Mouse (Mus musculus) forebrain, embryonic 12.5 days (tissue): ENCODE data around the gene Olfr802. TPM values are rescaled to one million over a fixed set of nuclear protein-coding genes. Genes with fewer than 3 reads are reported as not detected.

Experiments
- ATAC-seq: fragments of 200-750 bp; cut with Nextera tagmentation; 2 replicates; pipeline ENCODE4 v1.8.0; 2017; ENCODE audit warnings: moderate TSS enrichment; ENCODE audit not compliant: low FRiP score
- H3K27ac ChIP-seq: fragments of 300-500 bp; sonication (generic); 2 replicates; pipeline ENCODE4 v1.5.1; 2016; ENCODE audit warnings: mild to moderate bottlenecking
- H3K27me3 ChIP-seq: fragments of 300-500 bp; sonication (generic); 2 replicates; pipeline ENCODE4 v1.6.1; 2016; ENCODE audit warnings: mild to moderate bottlenecking
- H3K36me3 ChIP-seq: fragments of 300-500 bp; sonication (generic); replicated peaks from 2 replicates; pipeline ENCODE4 v1.6.1; 2016; ENCODE audit warnings: mild to moderate bottlenecking
- H3K4me1 ChIP-seq: fragments of 300-500 bp; sonication (generic); 2 replicates; pipeline ENCODE4 v1.6.1; 2016
- H3K4me2 ChIP-seq: fragments of 300-500 bp; sonication (generic); 2 replicates; pipeline ENCODE4 v1.6.1; 2016; ENCODE audit warnings: mild to moderate bottlenecking, moderate library complexity
- H3K4me3 ChIP-seq: fragments of 300-500 bp; sonication (generic); replicated peaks from 2 replicates; pipeline ENCODE4 v1.5.1; 2016; ENCODE audit warnings: mild to moderate bottlenecking
- H3K9ac ChIP-seq: fragments of 300-500 bp; sonication (generic); 2 replicates; pipeline ENCODE4 v1.6.1; 2016; ENCODE audit warnings: mild to moderate bottlenecking
- H3K9me3 ChIP-seq: fragments of 300-500 bp; sonication (generic); 2 replicates; pipeline ENCODE4 v1.6.1; 2016
- WGBS: fragments of 180-500 bp; shearing (Covaris S2); methylation state at CpG from one replicate; pipeline ENCODE4 v1.1.7; 2016; 5-methylcytosine and 5-hydroxymethylcytosine counted together
- microRNA-seq: library from miRNA; unstranded; fragments of <30 nt; microRNA quantifications from one replicate; pipeline ENCODE4, GENCODE M21; 2017
- polyA plus RNA-seq: library from polyadenylated mRNA; unstranded; fragments of >200 nt; fragmentation: Nextera tagmentation; extraction: Ambion mirVana; gene quantifications from 2 replicates; pipeline ENCODE4 v1.2.1, GENCODE M21; 2016

The Olfr802 gene
- 0.04 TPM in 1 of 2 replicates, not detected in the other for polyA plus RNA-seq

DNA sequence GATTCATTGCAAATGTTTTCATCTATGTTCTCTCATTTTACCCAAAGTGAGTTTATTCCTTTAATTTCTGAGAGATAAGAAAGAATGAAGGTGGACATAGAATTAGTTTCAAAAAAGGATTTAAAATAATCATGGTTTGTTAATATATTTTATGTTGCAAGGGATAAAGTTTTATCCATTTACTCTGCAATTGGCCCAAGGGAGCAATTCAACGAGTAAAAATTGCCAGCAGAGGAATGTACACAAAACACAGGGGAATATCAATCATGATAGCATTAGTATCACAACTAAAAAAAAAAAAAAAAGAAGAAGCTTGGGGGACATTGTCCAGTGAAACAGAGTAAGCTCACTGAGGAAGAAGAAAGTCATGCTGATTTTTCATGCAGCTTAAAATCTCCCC, at the start of gene Olfr802:
Olfr802 (minus strand) TSS at position 101 of the 400 bp plus-strand sequence.
- no peaks in the 10 kb centered on the region for H3K4me1 ChIP-seq
- ATAC-seq, result no peak
- H3K4me3 ChIP-seq, result no peak within 1 kb of the TSS
- 69% methylated on average over 1 of the region's 1 CpGs for WGBS
- no peak within 1 kb of the TSS for H3K27ac ChIP-seq
- no peaks in the 10 kb centered on the region for H3K9me3 ChIP-seq
- H3K27me3 ChIP-seq, result no peaks in the 10 kb centered on the region
- no peak within 1 kb of the TSS for H3K4me2 ChIP-seq
- H3K9ac ChIP-seq, result no peak within 1 kb of the TSS
- H3K36me3 ChIP-seq, result no peaks in the 10 kb centered on the region

- no peak for ATAC-seq
- 92% methylated on average over 2 of the region's 2 CpGs for WGBS
- H3K36me3 ChIP-seq, result no peaks in the 10 kb centered on the region
Measured at GRCm38 (mm10) chr10:129729275-129729674, 41.3 kb upstream of the Olfr802 start, which contains the start of gene Olfr805. Gene Olfr805 (minus strand): TSS chr10:129729375.

GRCm38 (mm10) chr10:129702910-129703309, 14.9 kb upstream of the Olfr802 start, which contains the start of gene Olfr804:
Gene Olfr804 (plus strand): TSS chr10:129703210.
- Histone ChIP-seq H3K36me3 (no peaks in the 10 kb centered on the region), H3K4me2 (no peak within 1 kb of the TSS), H3K4me1 (no peaks in the 10 kb centered on the region), H3K4me3 (no peak within 1 kb of the TSS), H3K27me3 (no peaks in the 10 kb centered on the region), H3K9me3 (no peaks in the 10 kb centered on the region), H3K27ac (no peak within 1 kb of the TSS), H3K9ac (no peak within 1 kb of the TSS)
- ATAC-seq, result no peak

More at GRCm38 (mm10) chr10:129729275-129729674, 41.3 kb upstream of the Olfr802 start, which contains the start of gene Olfr805:
- H3K4me3 ChIP-seq, result no peak within 1 kb of the TSS
- H3K27me3 ChIP-seq, result no peaks in the 10 kb centered on the region
- no peak within 1 kb of the TSS for H3K27ac ChIP-seq
- H3K9ac ChIP-seq, result no peak within 1 kb of the TSS
- H3K9me3 ChIP-seq, result no peaks in the 10 kb centered on the region
- no peak within 1 kb of the TSS for H3K4me2 ChIP-seq
- no peaks in the 10 kb centered on the region for H3K4me1 ChIP-seq

DNA sequence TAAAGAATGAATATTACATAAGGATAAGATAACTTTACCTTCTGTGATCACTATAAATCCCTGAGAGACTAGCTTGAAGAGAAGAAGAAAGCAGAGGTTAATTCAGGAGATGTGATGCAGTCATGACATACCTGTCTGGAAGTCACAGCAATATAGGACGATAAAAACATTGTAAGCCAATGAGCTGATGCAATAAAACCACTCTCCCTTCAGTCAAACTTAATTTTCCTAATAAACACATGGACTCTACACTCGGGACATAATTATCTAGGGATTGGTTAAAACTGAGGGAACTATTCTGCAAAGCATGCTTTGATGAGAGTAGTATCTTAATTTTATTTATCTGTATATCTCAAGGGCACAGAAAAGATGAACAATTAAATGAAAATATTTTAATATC, 6.2 kb upstream of the Olfr802 start, which contains the start of gene Olfr803:
Olfr803 (minus strand) TSS at position 101 of the 400 bp plus-strand sequence.
- no peak within 1 kb of the TSS for H3K4me2 ChIP-seq
- no peak within 1 kb of the TSS for H3K27ac ChIP-seq
- H3K4me3 ChIP-seq, result no peak within 1 kb of the TSS
- H3K36me3 ChIP-seq, result no peaks in the 10 kb centered on the region
- no peak for ATAC-seq
- H3K4me1 ChIP-seq, result no peaks in the 10 kb centered on the region
- WGBS, result 89% methylated on average over 2 of the region's 2 CpGs
- no peaks in the 10 kb centered on the region for H3K9me3 ChIP-seq
- no peaks in the 10 kb centered on the region for H3K27me3 ChIP-seq
- no peak within 1 kb of the TSS for H3K9ac ChIP-seq

DNA sequence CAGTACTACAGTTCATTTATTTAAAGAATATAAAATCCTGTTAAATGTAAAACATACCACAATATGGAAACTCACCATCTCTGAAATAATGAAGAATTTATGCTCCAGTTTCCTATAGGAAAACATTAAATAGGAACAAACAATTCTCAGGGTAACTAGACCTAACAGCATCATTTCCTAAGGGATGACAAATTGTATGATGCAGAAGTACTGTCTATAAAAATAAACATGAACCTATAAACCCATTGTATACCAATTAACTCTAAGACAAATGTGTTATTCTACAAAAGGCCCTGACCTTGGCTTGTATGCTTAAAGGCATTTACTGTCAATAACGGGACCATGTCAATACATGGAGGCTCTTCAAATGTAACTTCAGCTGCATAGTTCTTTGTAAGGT, 14.2 kb downstream of the Olfr802 start, which contains the start of gene Olfr801:
Olfr801 (minus strand) TSS at position 101 of the 400 bp plus-strand sequence.
- WGBS, result 74% methylated on average over 1 of the region's 1 CpGs
- no peak within 1 kb of the TSS for H3K4me2 ChIP-seq
- no peaks in the 10 kb centered on the region for H3K36me3 ChIP-seq
- no peak for ATAC-seq
- no peaks in the 10 kb centered on the region for H3K4me1 ChIP-seq
- no peak within 1 kb of the TSS for H3K4me3 ChIP-seq
- no peaks in the 10 kb centered on the region for H3K27me3 ChIP-seq
- no peaks in the 10 kb centered on the region for H3K9me3 ChIP-seq
- H3K27ac ChIP-seq, result no peak within 1 kb of the TSS
- H3K9ac ChIP-seq, result no peak within 1 kb of the TSS

GRCm38 (mm10) chr10:129657394-129657793, 30.6 kb downstream of the Olfr802 start, which contains the start of gene Olfr800:
Gene Olfr800 (plus strand): TSS chr10:129657694.
- no peak within 1 kb of the TSS for H3K4me3 ChIP-seq
- no peak within 1 kb of the TSS for H3K9ac ChIP-seq
- no peaks in the 10 kb centered on the region for H3K9me3 ChIP-seq
- no peaks in the 10 kb centered on the region for H3K36me3 ChIP-seq
- no peak within 1 kb of the TSS for H3K27ac ChIP-seq
- H3K4me2 ChIP-seq, result no peak within 1 kb of the TSS
- no peak for ATAC-seq
- no peaks in the 10 kb centered on the region for H3K4me1 ChIP-seq
- H3K27me3 ChIP-seq, result no peaks in the 10 kb centered on the region

DNA sequence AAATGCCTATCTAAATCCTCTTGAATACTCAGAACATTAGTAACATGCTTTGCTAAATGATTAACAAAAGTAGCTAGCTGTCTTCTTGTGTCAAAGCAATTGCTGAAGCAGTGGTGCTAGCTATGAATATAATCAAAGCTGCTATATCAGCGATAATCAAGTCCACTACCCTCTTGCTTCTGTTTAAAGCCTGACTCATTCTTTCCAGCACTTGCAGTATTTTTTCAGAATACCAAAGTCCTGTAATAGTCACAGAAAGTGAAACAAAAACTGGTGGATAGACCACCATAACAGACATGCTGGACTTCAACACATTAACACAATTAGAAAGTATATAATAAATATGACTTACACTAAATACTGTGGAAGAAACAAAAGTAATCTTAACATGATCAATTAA, 36.2 kb downstream of the Olfr802 start:
- no peak overlapping the region for H3K4me2 ChIP-seq
- H3K27me3 ChIP-seq, result no peaks in the 10 kb centered on the region
- no peak overlapping the region for H3K4me3 ChIP-seq
- no peaks in the 10 kb centered on the region for H3K36me3 ChIP-seq
- 86% methylated on average over 1 of the region's 1 CpGs for WGBS
- H3K9me3 ChIP-seq, result no peaks in the 10 kb centered on the region
- no peak overlapping the region for H3K9ac ChIP-seq
- H3K27ac ChIP-seq, result no peak overlapping the region
- no peak for ATAC-seq
- H3K4me1 ChIP-seq, result no peaks in the 10 kb centered on the region

- no peaks in the 10 kb centered on the region for H3K4me1 ChIP-seq
- WGBS, result 51% methylated on average over 1 of the region's 1 CpGs
- no peak within 1 kb of the TSS for H3K27ac ChIP-seq
- no peak within 1 kb of the TSS for H3K9ac ChIP-seq
- no peak for ATAC-seq
- no peaks in the 10 kb centered on the region for H3K9me3 ChIP-seq
- H3K36me3 ChIP-seq, result no peaks in the 10 kb centered on the region
- no peaks in the 10 kb centered on the region for H3K27me3 ChIP-seq
- no peak within 1 kb of the TSS for H3K4me2 ChIP-seq
- H3K4me3 ChIP-seq, result no peak within 1 kb of the TSS
Measured at GRCm38 (mm10) chr10:129637184-129637583, 50.8 kb downstream of the Olfr802 start, which contains the start of gene Olfr799. Gene Olfr799 (plus strand): TSS chr10:129637484.

DNA sequence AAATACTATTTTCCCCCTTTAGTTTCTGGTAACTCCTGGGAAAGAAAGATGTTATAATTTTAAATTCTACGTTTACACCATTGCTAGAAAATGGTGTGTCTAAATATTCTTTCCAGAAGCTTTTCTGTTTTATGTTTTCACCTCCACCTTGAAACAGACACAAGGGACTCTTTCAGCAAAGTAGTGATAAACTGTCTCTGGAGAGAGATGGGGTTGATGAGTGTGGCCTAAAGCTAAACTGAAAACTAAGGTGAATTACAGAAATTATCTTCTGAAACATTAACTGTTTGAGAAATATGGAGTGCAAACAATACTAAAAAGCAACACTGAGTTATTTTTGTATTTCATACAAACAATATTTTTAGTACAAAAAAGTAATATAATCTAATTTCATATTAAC, 60.1 kb downstream of the Olfr802 start, which contains the start of gene Olfr798:
Olfr798 (minus strand) TSS at position 101 of the 400 bp plus-strand sequence.
- no peaks in the 10 kb centered on the region for H3K36me3 ChIP-seq
- H3K9me3 ChIP-seq, result no peaks in the 10 kb centered on the region
- no peak within 1 kb of the TSS for H3K27ac ChIP-seq
- H3K4me2 ChIP-seq, result no peak within 1 kb of the TSS
- no peak for ATAC-seq
- WGBS, result 81% methylated on average over 1 of the region's 1 CpGs
- no peak within 1 kb of the TSS for H3K4me3 ChIP-seq
- H3K4me1 ChIP-seq, result no peaks in the 10 kb centered on the region
- H3K9ac ChIP-seq, result no peak within 1 kb of the TSS
- H3K27me3 ChIP-seq, result no peaks in the 10 kb centered on the region

Small RNA genes lying within 50 kb of the gene (microRNA-seq; reads per million reads assigned to microRNA genes)
- gene Gm24485, result not detected

Other genes with a start within 250 kb of the Olfr802 start
- gene Olfr787, start 226.3 kb downstream of the Olfr802 start, polyA plus RNA-seq, result not detected in 2 replicates
- not detected in 2 replicates for gene Olfr788, start 217.2 kb downstream of the Olfr802 start, polyA plus RNA-seq
- gene Olfr789, start 203.4 kb downstream of the Olfr802 start, polyA plus RNA-seq, result not detected in 2 replicates
- not detected in 2 replicates for gene Olfr790, start 189.7 kb downstream of the Olfr802 start, polyA plus RNA-seq
- gene Olfr791, start 166.4 kb downstream of the Olfr802 start, polyA plus RNA-seq, result not detected in 2 replicates
- not detected in 2 replicates for gene Olfr792, start 149.0 kb downstream of the Olfr802 start, polyA plus RNA-seq
- gene Olfr794, start 120.5 kb downstream of the Olfr802 start, polyA plus RNA-seq, result not detected in 2 replicates
- gene Olfr796, start 75.6 kb downstream of the Olfr802 start, polyA plus RNA-seq, result not detected in 2 replicates
- not detected in 2 replicates for gene Olfr798, start 60.2 kb downstream of the Olfr802 start, polyA plus RNA-seq
- not detected in 2 replicates for gene Olfr799, start 50.7 kb downstream of the Olfr802 start, polyA plus RNA-seq
- gene Olfr800, start 30.5 kb downstream of the Olfr802 start, polyA plus RNA-seq, result not detected in 2 replicates
- not detected in 2 replicates for gene Olfr801, start 14.3 kb downstream of the Olfr802 start, polyA plus RNA-seq
- not detected in 2 replicates for gene Olfr803, start 6.1 kb upstream of the Olfr802 start, polyA plus RNA-seq
- not detected in 2 replicates for gene Olfr804, start 15.0 kb upstream of the Olfr802 start, polyA plus RNA-seq
- not detected in 2 replicates for gene Olfr805, start 41.2 kb upstream of the Olfr802 start, polyA plus RNA-seq
- gene Olfr806, start 53.8 kb upstream of the Olfr802 start, polyA plus RNA-seq, result not detected in 2 replicates
- not detected in 2 replicates for gene Olfr807, start 69.6 kb upstream of the Olfr802 start, polyA plus RNA-seq
- gene Olfr808, start 77.3 kb upstream of the Olfr802 start, polyA plus RNA-seq, result 0.06 TPM in 1 of 2 replicates, not detected in the other
- not detected in 2 replicates for gene Olfr809, start 86.5 kb upstream of the Olfr802 start, polyA plus RNA-seq
- not detected in 2 replicates for gene Olfr810, start 106.7 kb upstream of the Olfr802 start, polyA plus RNA-seq
- gene Olfr811, start 116.2 kb upstream of the Olfr802 start, polyA plus RNA-seq, result not detected in 2 replicates
- not detected in 2 replicates for gene Olfr812, start 157.9 kb upstream of the Olfr802 start, polyA plus RNA-seq
- not detected in 2 replicates for gene Olfr813, start 167.2 kb upstream of the Olfr802 start, polyA plus RNA-seq
- gene Olfr814, start 191.7 kb upstream of the Olfr802 start, polyA plus RNA-seq, result not detected in 2 replicates
- not detected in 2 replicates for gene Olfr815, start 217.7 kb upstream of the Olfr802 start, polyA plus RNA-seq
- gene Olfr816, start 227.4 kb upstream of the Olfr802 start, polyA plus RNA-seq, result not detected in 2 replicates